Mouse (Mus musculus) MEL (cell line): ENCODE data around the gene Pakap. TPM values are rescaled to one million over a fixed set of nuclear protein-coding genes. Genes with fewer than 3 reads are reported as not detected.
A peak's percentile ranks its signal among the peaks of the same experiment; 100 is the strongest.

Experiments used
- DNase-seq: peaks from one replicate; pipeline ENCODE4 v3.0.0; 2011; ENCODE audit warnings: low read depth, low spot score
- H3K27ac ChIP-seq: 2 replicates; pipeline ENCODE4 v1.5.1; 2012; ENCODE audit warnings: low read depth, mild to moderate bottlenecking, control low read depth, low read length, moderate library complexity; ENCODE audit not compliant: control insufficient read depth
- H3K27me3 ChIP-seq, 2 experiments: fragments of 150-350 bp in 1 of 2; sonication (generic) in 1 of 2; 2 replicates each; pipeline ENCODE4 v1.6.1; 2012; ENCODE audit warnings: low read length in 2 of 2, mild to moderate bottlenecking in 2 of 2, improper control_type of control experiment in 1 of 2, moderate library complexity in 1 of 2; ENCODE audit not compliant: insufficient read depth in 2 of 2, control insufficient read depth in 1 of 2
- H3K36me3 ChIP-seq, 2 experiments: 2 replicates each; pipeline ENCODE4 v1.6.1; 2012 to 2014; ENCODE audit warnings: low read length in 2 of 2, improper control_type of control experiment in 1 of 2, inconsistent platforms in 1 of 2, mild to moderate bottlenecking in 1 of 2; ENCODE audit not compliant: insufficient read depth in 2 of 2, control insufficient read depth in 1 of 2
- H3K4me1 ChIP-seq, 2 experiments: fragments of 150-350 bp in 1 of 2; sonication (generic) in 1 of 2; 2 replicates each; pipeline ENCODE4 v1.6.1; 2012; ENCODE audit warnings: low read length in 2 of 2, improper control_type of control experiment in 1 of 2, mild to moderate bottlenecking in 1 of 2; ENCODE audit not compliant: insufficient read depth in 2 of 2, control insufficient read depth in 1 of 2
- H3K4me3 ChIP-seq, 2 experiments: fragments of 150-350 bp in 1 of 2; sonication (generic) in 1 of 2; 2 replicates each; pipeline ENCODE4 v1.5.1; 2012; ENCODE audit warnings: low read depth in 2 of 2, low read length in 2 of 2, mild to moderate bottlenecking in 2 of 2, moderate library complexity in 2 of 2, control low read depth in 1 of 2, improper control_type of control experiment in 1 of 2; ENCODE audit not compliant: control insufficient read depth in 1 of 2, insufficient read depth in 1 of 2
- H3K79me2 ChIP-seq: 2 replicates; pipeline ENCODE4 v1.6.1; 2012; ENCODE audit warnings: mild to moderate bottlenecking, low read length, moderate library complexity; ENCODE audit not compliant: control insufficient read depth, poor library complexity, insufficient read depth
- H3K9ac ChIP-seq: 2 replicates; pipeline ENCODE4 v1.6.1; 2012; ENCODE audit warnings: low read depth, mild to moderate bottlenecking, control low read depth, low read length, moderate library complexity; ENCODE audit not compliant: control insufficient read depth, poor library complexity, severe bottlenecking
- H3K9me3 ChIP-seq: fragments of 150-350 bp; sonication (generic); replicated peaks from 2 replicates; pipeline ENCODE4 v1.6.1; 2012; ENCODE audit warnings: mild to moderate bottlenecking, low read length, improper control_type of control experiment, moderate library complexity; ENCODE audit not compliant: insufficient read depth
- BHLHE40 ChIP-seq: IDR thresholded peaks from 2 replicates; pipeline ENCODE4 v1.6.1; 2012; ENCODE audit warnings: low read depth, mild to moderate bottlenecking, inconsistent platforms, low read length, improper control_type of control experiment, borderline replicate concordance
- CTCF ChIP-seq, 3 experiments: IDR thresholded peaks in 2 of 3; conservative IDR thresholded peaks in 1 of 3; 2 replicates each; pipeline ENCODE4 v1.5.1; 2011 to 2012; ENCODE audit warnings: low read length in 3 of 3, low read depth in 2 of 3, mild to moderate bottlenecking in 2 of 3, improper control_type of control experiment in 1 of 3, inconsistent platforms in 1 of 3, mixed read lengths in 1 of 3, moderate library complexity in 1 of 3; ENCODE audit not compliant: control insufficient read depth in 1 of 3, insufficient read depth in 1 of 3, poor library complexity in 1 of 3, severe bottlenecking in 1 of 3
- E2F4 ChIP-seq: IDR thresholded peaks from 2 replicates; pipeline ENCODE4 v1.6.1; 2011; ENCODE audit warnings: low read depth, low read length, improper control_type of control experiment, borderline replicate concordance
- EP300 ChIP-seq, 2 experiments: IDR thresholded peaks; 2 replicates each; pipeline ENCODE4 v1.6.1; 2011; ENCODE audit warnings: improper control_type of control experiment in 2 of 2, low read length in 2 of 2, low read depth in 1 of 2, mild to moderate bottlenecking in 1 of 2
- GABPA ChIP-seq: IDR thresholded peaks from 2 replicates; pipeline ENCODE4 v1.6.1; 2012; ENCODE audit warnings: low read depth, mild to moderate bottlenecking, inconsistent platforms, low read length, improper control_type of control experiment, moderate library complexity
- GATA1 ChIP-seq: IDR thresholded peaks from 2 replicates; pipeline ENCODE4 v1.6.1; 2011; ENCODE audit warnings: low read depth, low read length, improper control_type of control experiment
- MAX ChIP-seq: IDR thresholded peaks from 2 replicates; pipeline ENCODE4 v1.6.1; 2011; ENCODE audit warnings: low read length, improper control_type of control experiment
- MEF2A ChIP-seq: IDR thresholded peaks from 2 replicates; pipeline ENCODE4 v1.6.1; 2014; ENCODE audit warnings: low read depth, mild to moderate bottlenecking, inconsistent platforms, low read length, improper control_type of control experiment; ENCODE audit not compliant: poor library complexity, insufficient replicate concordance, severe bottlenecking; ENCODE audit errors: extremely low read depth
- MYB ChIP-seq: IDR thresholded peaks from 2 replicates; pipeline ENCODE4 v1.6.1; 2011; ENCODE audit warnings: mild to moderate bottlenecking, low read depth, low read length, improper control_type of control experiment
- POLR2AphosphoS5 ChIP-seq: IDR thresholded peaks from 2 replicates; pipeline ENCODE4 v1.6.1; 2012; ENCODE audit warnings: low read depth, borderline replicate concordance, mild to moderate bottlenecking, inconsistent platforms, low read length, moderate library complexity, mixed read lengths
- RCOR1 ChIP-seq: IDR thresholded peaks from 2 replicates; pipeline ENCODE4 v1.6.1; 2012; ENCODE audit warnings: low read depth, mild to moderate bottlenecking, inconsistent platforms, low read length, improper control_type of control experiment
- USF1 ChIP-seq: IDR thresholded peaks from 2 replicates; pipeline ENCODE4 v1.6.1; 2014; ENCODE audit warnings: low read depth, mild to moderate bottlenecking, inconsistent platforms, low read length, improper control_type of control experiment, moderate library complexity
- ZKSCAN1 ChIP-seq: IDR thresholded peaks from 2 replicates; pipeline ENCODE4 v1.6.1; 2012; ENCODE audit warnings: low read depth, mild to moderate bottlenecking, inconsistent platforms, low read length, improper control_type of control experiment, moderate library complexity
- ZNF384 ChIP-seq: IDR thresholded peaks from 2 replicates; pipeline ENCODE4 v1.6.1; 2012; ENCODE audit warnings: low read depth, mild to moderate bottlenecking, inconsistent platforms, low read length, improper control_type of control experiment
- polyA plus RNA-seq, 2 experiments: library from polyadenylated mRNA; stranded (reverse) in 1 of 2; unstranded in 1 of 2; fragments of >175 nt in 1 of 2; fragments of >200 nt in 1 of 2; gene quantifications; 2 replicates each; pipeline versions ENCODE4 v1.2.1 to v1.2.4; 2012; ENCODE audit warnings: low replicate concordance in 2 of 2, low read depth in 1 of 2; ENCODE audit not compliant: insufficient read length in 2 of 2, insufficient read depth in 1 of 2, missing spikeins in 1 of 2
- total RNA-seq: library from RNA; depleted of rRNA; stranded (reverse); fragments of 300-350 nt; gene quantifications from 2 replicates; pipeline ENCODE4 v1.2.3, GENCODE M21; 2012

Gene Pakap
- total and polyA plus RNA-seq, 3 experiments, result not detected

DNA sequence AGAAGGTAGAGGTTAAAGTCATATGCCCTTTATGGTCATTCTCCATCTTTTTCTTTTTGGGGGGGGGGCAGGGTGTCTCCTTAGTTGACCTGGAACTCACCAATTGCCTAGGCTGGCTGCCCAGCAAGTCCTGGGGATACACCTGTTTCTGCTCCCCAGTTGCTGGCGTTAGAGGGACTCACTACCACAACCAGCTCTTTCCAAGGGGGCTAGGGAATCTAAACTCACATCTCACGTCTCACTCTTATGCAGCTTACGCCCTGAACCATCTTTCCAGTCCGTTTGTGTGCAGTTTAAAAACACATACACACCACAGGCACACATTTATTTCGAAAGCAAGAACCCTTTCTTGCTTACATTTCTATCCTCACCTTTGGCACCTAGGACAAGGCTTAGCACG lies 34.3 kb upstream of the Pakap start:
- TF ChIP-seq EP300 (IDR thresholded peaks at IDR 0.05; ENCODE audit: low read depth in 1 of 2, low read length in 2 of 2), result no peak
- no peak for TF ChIP-seq ZNF384
- TF ChIP-seq MAX, result no peak
- no peak for TF ChIP-seq CTCF (IDR thresholded peaks at IDR 0.05 in 2 of 3, conservative IDR thresholded peaks at IDR 0.05 in 1 of 3; ENCODE audit: control insufficient read depth in 1 of 3, insufficient read depth in 1 of 3, low read depth in 2 of 3, low read length in 3 of 3, poor library complexity in 1 of 3, severe bottlenecking in 1 of 3)
- no peak for TF ChIP-seq GATA1
- TF ChIP-seq POLR2AphosphoS5, result no peak
- TF ChIP-seq MYB, result no peak
- no peak for TF ChIP-seq RCOR1
- no peak for TF ChIP-seq USF1
- TF ChIP-seq BHLHE40, result no peak
- TF ChIP-seq, all 39 proteins: peak for 0
- no peaks in the 10 kb centered on the region for H3K4me1 ChIP-seq
- DNase-seq, result no peak
- H3K9me3 ChIP-seq, result no peaks in the 10 kb centered on the region
- no peaks in the 10 kb centered on the region for H3K27me3 ChIP-seq
- H3K36me3 ChIP-seq, result no peaks in the 10 kb centered on the region
- no peak overlapping the region for H3K9ac ChIP-seq
- no peak overlapping the region for H3K4me3 ChIP-seq
- no peaks in the 10 kb centered on the region for H3K79me2 ChIP-seq
- no peak overlapping the region for H3K27ac ChIP-seq

GRCm38 (mm10) chr4:57534232-57534631 lies 33.7 kb upstream of the Pakap start:
- no peak overlapping the region for H3K9ac ChIP-seq
- H3K9me3 ChIP-seq, result no peaks in the 10 kb centered on the region
- DNase-seq, result no peak
- H3K79me2 ChIP-seq, result no peaks in the 10 kb centered on the region
- H3K36me3 ChIP-seq, result no peaks in the 10 kb centered on the region
- no peaks in the 10 kb centered on the region for H3K27me3 ChIP-seq
- TF ChIP-seq E2F4 (no peak), ZKSCAN1 (no peak), GATA1 (no peak), MAX (no peak), MEF2A (no peak)
- no peaks in the 10 kb centered on the region for H3K4me1 ChIP-seq
- no peak overlapping the region for H3K4me3 ChIP-seq
- no peak overlapping the region for H3K27ac ChIP-seq

DNA sequence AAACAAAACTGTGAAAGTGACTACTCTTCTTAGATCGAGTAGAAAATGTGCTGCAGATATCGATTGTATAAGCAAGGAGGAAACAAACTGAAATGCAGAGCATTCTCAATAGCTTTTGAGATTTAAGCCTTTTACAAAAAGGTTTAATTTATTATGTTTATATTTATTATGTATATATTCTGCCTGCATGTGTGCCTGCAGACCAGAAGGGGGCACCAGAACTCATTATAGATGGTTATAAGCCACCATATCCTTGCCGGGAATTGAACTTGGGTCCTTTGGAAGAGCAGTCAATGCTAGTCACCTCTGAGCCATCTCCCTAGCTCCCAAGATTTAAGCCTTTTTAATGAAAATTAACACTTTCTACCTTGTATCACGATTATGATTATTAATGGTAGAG lies 32.9 kb upstream of the Pakap start:
- Histone ChIP-seq H3K27me3 (no peaks in the 10 kb centered on the region), H3K4me1 (no peaks in the 10 kb centered on the region), H3K79me2 (no peaks in the 10 kb centered on the region), H3K36me3 (no peaks in the 10 kb centered on the region), H3K9me3 (no peaks in the 10 kb centered on the region)
- peak; percentile 4 for DNase-seq
- TF ChIP-seq GABPA (no peak), CTCF (IDR thresholded peaks at IDR 0.05 in 2 of 3, conservative IDR thresholded peaks at IDR 0.05 in 1 of 3; ENCODE audit: control insufficient read depth in 1 of 3, insufficient read depth in 1 of 3, low read depth in 2 of 3, low read length in 3 of 3, poor library complexity in 1 of 3, severe bottlenecking in 1 of 3) (peak in 1 of 3 experiments; percentile 17; a peak in 2 of 6 replicates)
- TF ChIP-seq, all 39 proteins: peak for 1
- no peak overlapping the region for H3K27ac ChIP-seq
- no peak overlapping the region for H3K4me3 ChIP-seq
- H3K9ac ChIP-seq, result no peak overlapping the region
